Mouse (Mus musculus) granulocyte monocyte progenitor cell, adult 5-6 weeks (primary cell): ENCODE data around the gene Plxdc1. TPM values are rescaled to one million over a fixed set of nuclear protein-coding genes. Genes with fewer than 3 reads are reported as not detected.

Source experiments
- ATAC-seq: replicated peaks from 2 replicates; pipeline ENCODE4 v1.8.0; 2016; ENCODE audit warnings: mild to moderate bottlenecking, moderate TSS enrichment, inconsistent platforms; ENCODE audit not compliant: poor library complexity, severe bottlenecking
- total RNA-seq, 2 experiments: library from RNA; stranded (forward) in 1 of 2; stranded (reverse) in 1 of 2; fragments of 200-712, 200-1000 nt in 1 of 2; fragments of >200 nt in 1 of 2; fragmentation: Nextera tagmentation in 1 of 2; gene quantifications; 2 replicates each; pipeline ENCODE4 v1.2.3; 2014 to 2017

The Plxdc1 gene
- total RNA-seq, 2 experiments from 2014 or later: 3.2 to 3.9 TPM

DNA sequence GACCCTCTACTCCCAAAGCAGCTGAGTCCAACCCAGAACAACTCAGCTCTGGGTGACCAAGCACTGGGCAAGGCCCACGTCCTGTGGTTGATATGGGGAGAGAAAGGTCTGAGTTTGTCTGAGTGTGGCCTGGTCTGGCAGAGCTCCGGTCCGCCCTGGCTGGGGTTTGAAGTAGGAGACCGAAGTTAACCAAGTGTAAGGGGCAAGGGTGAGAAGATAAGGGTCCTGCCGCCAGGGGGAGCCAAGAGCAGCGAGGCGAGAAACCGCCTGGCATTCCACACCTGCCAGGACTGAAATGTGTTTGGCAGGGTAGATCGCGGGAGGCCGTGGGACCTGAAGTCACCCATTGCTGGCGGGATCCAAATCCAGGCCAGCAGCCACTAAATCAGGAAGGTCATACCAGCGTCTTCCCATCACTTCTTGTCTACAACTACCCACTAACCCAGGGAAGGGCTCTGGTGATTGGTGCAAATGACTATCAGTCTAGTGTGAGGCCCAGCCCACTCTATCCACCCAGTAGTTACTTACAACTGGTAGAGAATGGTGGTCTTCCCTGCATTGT lies 8.4 kb upstream of the Plxdc1 start:
- peak; percentile 55 for ATAC-seq

DNA sequence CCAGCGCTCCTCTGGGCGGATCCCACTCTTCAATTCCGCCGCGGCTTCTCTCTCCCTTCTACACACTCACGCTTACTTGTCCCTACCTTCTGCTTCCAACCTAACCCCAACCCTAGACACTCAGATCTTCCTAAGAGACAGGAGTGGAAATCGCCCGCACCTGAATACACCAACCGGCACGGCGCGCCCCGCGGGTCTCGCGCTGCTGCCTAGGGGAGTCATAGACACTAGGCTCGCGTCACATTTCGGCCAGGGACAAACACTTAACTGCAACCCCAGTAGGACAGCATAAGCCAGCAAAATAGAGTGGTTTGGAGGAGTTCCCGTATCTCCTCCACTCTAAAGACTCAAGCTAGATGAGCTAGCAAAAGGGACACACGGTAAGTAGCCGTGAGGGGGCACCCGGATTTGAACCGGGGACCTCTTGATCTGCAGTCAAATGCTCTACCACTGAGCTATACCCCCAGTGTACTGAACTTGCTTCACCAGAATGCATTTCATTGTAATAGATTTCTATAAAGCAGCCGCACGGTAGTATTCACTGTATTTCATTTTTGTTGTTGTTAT lies 2.4 kb upstream of the Plxdc1 start:
- peak; percentile 50 for ATAC-seq

- peak; percentile 75 for ATAC-seq
These were observed 1.6 kb upstream of the Plxdc1 start for GRCm38 (mm10) chr11:97987551-97988526.

DNA sequence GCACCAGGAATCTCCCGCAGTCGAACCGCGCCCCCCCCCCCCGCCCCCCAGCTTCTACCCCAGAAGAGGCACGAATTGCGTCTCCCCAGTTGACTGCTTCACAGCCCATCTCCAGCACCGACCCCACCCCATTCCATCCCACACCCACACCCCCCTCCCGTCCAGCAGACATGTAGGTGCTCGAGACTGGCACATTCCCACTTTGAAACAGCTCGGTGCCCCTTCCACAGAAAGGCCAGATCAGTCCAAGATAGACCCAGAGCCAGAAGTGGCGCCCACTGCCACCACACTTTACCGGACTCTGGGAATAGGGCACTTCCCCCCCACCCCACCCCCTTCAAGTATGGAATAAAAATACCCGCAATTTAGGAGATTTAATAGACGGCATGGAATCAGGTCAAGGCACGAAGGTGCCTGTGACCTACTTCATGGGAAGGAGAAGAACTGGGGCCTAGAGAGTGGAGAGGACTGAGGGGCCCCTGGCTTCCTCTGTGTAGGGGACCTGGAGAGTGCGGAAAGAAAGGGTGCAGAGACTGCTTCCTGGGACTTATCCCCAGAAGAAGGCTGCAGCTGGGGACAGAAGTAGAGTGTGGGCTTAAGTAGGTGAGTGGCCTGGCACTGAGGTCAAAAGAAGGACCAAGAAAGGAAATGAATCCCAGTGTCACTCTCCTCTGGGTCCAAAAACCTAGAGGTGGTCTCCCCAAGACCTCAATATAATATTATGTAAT lies 658 bp upstream of the Plxdc1 start:
- ATAC-seq: no peak

DNA sequence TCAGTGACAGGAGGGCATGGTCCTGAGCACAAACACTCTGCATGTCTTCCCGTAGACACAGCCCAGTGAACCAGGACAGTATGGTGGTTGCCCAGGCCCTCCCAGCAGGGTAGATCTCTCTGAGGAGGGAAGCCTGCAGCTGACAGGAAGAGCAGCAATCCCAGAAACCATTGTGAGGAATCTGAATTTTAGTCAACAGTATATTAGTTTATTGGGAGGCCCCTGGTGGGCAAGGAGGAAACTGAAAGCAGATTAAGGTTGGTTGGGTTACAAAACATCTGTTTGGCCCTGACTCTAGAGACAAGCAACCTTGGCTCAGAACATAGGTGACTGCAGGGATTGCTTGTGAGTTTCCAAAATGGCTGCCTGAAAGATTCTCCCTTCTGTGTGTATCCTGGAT lies 2.3 kb downstream of the Plxdc1 start:
- no peak for ATAC-seq

- no peak for ATAC-seq
These were observed 2.7 kb downstream of the Plxdc1 start for GRCm38 (mm10) chr11:97983506-97983905.

DNA sequence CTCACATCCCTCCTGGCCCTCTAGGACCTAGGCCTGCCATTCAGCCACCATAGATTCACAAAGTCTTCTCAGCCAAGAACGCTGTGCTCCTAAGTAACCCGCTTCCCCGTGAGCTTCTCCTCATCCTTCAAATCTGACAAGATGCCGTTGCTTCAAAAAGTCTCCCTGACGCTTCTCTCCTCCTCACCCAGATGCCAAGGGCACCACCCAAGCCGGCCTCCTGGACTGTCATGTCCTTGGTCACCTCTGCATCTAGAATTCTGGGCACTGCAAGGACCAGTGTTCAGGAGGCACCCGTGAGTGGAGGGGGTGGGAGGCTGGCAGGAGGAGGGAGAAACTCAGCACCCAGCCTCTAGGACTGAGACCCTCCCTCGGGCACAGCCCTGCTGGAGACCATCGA lies 3.5 kb downstream of the Plxdc1 start:
- ATAC-seq: no peak

- ATAC-seq: no peak
These were observed 5.7 kb downstream of the Plxdc1 start for GRCm38 (mm10) chr11:97980531-97980966.

- ATAC-seq: no peak
These were observed 6.3 kb downstream of the Plxdc1 start for GRCm38 (mm10) chr11:97979824-97980495.

DNA sequence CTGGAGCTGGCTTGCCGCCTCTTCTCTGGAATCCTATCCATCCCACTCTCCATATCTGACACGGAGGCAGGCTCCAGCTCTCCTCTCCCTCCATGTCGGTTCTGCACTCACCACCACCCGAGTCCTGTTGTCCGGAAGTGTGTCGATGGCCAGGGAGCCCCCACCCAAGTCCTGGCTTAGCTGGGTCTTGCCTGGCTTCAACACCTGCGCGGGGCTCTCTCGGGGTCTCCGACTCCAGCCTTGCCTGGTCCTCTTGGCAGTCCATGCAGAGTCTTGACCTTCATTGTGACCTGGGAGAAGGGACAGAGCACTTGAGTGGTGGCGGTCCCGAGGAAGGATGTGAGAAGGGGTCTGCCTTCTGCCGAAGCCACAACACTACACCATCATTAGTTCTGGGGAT lies 7.9 kb downstream of the Plxdc1 start:
- no peak for ATAC-seq

- ATAC-seq: no peak
These were observed 8.4 kb downstream of the Plxdc1 start for GRCm38 (mm10) chr11:97977797-97978196.

- ATAC-seq: no peak
These were observed 11.5 kb downstream of the Plxdc1 start for GRCm38 (mm10) chr11:97974746-97975145.

- no peak for ATAC-seq
These were observed 12.1 kb downstream of the Plxdc1 start for GRCm38 (mm10) chr11:97974141-97974540.

GRCm38 (mm10) chr11:97972434-97972833 lies 13.8 kb downstream of the Plxdc1 start:
- no peak for ATAC-seq

DNA sequence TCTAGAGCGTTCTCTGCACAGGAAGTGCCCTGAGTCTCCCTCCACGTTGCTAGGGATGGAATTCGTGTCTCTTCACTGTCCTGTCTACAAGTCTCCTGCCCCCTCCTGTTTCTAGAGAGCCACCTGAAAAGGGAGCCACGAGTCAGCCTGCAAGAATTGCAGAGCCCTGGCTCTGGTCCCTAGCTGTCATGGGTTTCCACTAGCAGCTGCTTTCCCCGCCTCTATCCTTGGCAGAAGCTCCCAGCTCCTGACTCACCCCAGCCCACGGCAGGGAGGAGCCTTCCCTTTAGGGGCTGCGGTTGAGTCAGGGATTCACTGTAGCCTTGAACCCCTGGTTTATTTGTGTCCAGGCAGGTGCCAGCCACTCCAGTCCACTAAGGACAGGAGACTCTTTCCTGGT lies 15.0 kb downstream of the Plxdc1 start:
- ATAC-seq: no peak

GRCm38 (mm10) chr11:97970771-97971170 lies 15.5 kb downstream of the Plxdc1 start:
- no peak for ATAC-seq

- ATAC-seq: no peak
These were observed 17.9 kb downstream of the Plxdc1 start for GRCm38 (mm10) chr11:97968385-97968784.

- no peak for ATAC-seq
These were observed 19.1 kb downstream of the Plxdc1 start for GRCm38 (mm10) chr11:97967114-97967513.

DNA sequence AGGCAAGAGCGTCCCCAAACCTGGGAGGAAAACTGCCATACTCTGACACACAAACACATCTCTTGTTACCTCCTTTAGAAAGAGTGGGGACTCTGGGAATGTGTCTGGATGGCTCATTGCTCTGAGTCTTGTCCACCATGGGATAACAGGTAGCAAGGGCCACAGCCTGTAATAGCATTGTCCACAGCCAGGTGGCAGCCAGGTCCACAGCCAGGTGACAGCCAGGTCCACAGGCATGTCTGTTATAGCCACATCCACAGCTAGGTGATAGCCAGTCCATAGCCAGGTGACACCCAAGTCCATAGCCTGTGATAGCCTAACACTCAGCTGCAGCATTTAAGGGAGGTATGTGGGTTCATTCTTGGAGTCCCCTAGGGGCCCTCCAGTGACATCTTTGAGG lies 25.3 kb downstream of the Plxdc1 start:
- ATAC-seq: no peak

DNA sequence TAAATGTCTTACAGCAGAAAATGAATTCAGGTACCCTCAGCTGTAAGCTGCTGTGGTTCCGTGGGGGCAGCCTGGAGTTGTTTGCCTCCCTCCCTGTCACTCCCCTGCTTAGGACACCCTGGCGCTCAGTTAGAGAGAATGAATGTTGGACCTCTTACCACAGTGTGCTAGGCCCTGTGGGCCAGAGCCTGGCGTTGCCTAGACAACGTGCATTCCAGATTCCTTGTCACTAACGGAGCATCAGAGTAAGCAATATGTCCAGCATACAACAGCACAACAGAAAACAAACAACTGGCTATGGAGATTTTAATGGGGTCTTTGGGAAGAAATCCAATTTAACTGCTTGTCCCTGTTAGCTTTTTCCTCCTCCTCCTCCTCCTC lies 27.0 kb downstream of the Plxdc1 start:
- ATAC-seq: no peak
